Mouse (Mus musculus): Measurements from ENCODE around the gene Dffa.
"Not testable (repeated sequence)": the region's sequence is repeated elsewhere in the genome, so short reads cannot be mapped to it uniquely, and the experiment has no call there.

Gene Dffa

GRCm38 (mm10) chr4:149098571-149098970, 5.4 kb upstream of the Dffa start:
- no peak for DNase-seq (ENCODE audit: low read depth, low spot score)

DNA sequence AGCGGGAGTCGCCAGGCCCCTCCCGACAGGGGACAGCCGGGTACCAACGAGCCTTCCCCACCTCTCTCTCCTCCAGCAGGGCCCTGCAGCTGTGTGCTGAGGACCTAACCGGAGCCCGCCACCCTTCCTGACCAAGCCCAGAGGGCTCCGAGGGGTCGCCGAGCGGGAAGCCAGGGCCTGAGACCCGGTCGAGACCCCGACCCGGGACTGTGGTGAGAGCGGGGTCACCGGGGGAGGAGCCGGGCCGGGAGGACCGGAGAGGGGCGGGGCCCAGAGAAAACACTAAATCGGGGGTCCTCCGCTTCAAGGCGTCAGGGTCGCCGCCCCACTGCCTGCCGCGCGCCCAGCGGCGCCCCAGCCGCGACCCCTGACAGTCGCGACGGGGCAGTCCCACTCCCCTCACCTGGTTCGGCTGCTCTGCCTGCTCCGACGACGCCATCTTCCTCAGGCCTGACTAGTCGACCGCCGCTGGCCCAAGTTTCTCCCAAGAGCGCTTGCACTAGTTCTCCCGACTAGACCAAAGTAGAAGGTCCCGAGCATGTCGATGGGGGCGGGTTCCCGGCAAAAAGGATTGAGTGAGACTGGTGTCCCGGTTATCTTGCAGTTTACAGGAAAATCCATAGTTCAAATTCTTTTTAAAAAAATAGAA, 4.5 kb upstream of the Dffa start, which contains the start of gene Pex14:
Gene Pex14, minus strand, starts transcription at position 508 of the 649 bp plus-strand sequence.
- DNase-seq (ENCODE audit: low read depth, low spot score), result peak; percentile 87

GRCm38 (mm10) chr4:149100449-149100848, 3.5 kb upstream of the Dffa start:
- not testable (repeated sequence) for DNase-seq (ENCODE audit: low read depth, low spot score)

- DNase-seq (ENCODE audit: low read depth, low spot score), result no peak
Measured at GRCm38 (mm10) chr4:149101456-149101855, 2.5 kb upstream of the Dffa start.

DNA sequence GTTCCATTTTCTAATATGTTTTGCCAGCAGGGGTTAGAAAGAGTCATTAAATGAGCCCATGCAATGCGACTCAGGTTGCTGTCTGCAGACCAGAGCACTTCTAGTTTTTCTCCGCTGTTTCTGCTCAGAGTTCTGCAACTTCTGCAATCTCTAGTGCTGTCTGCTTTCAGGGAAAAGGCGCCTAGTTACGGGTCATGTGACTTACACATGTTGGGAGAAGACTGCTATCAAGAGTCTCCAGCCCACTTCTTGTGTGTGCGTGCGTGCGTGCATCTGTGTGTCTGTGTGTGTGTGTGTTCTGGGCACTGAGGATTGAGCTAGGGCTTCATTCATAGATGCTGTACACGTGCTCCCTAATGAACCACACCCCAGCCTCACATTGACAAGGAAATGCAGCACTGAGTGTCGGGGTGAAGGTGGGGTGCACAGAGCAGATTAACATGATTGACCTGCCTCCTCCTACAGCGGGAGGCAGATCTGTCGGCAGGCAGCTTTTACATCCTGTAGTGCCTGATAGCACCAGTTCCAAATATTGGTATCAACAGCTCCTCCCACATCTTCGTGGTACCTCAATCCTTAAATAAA, 16.1 kb downstream of the Dffa start:
- not testable (repeated sequence) for DNase-seq (ENCODE audit: low read depth, low spot score)

- DNase-seq (ENCODE audit: low read depth, low spot score), result no peak
Measured at GRCm38 (mm10) chr4:149123432-149123831, 19.5 kb downstream of the Dffa start.

- no peak for DNase-seq (ENCODE audit: low read depth, low spot score)
Measured at GRCm38 (mm10) chr4:149125341-149126114, 21.6 kb downstream of the Dffa start.

- DNase-seq (ENCODE audit: low read depth, low spot score), result no peak
Measured at GRCm38 (mm10) chr4:149126115-149126509, 22.2 kb downstream of the Dffa start.

DNA sequence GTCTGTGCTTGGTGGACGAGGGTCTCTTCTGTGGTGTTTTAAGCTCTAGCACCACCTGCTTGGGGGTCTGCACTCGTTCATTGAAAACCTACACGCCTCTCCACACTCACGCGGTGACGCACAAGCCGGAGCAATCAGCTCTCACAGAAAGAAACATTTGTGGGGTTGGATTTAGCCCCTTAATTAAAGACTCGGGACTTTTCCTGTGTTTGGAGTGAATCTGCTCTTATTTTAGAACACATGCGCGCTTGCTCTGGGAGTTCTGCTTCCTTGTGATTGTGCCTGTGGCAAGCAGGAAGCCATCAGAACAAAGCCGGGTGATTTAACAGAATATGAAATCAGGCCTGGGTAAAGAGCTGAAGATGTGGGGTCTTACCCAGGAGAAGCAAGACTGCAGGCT, 22.7 kb downstream of the Dffa start, which contains the start of gene Cort:
Gene Cort, minus strand, starts transcription at position 101 of the 400 bp plus-strand sequence.
- DNase-seq (ENCODE audit: low read depth, low spot score), result peak; percentile 39

DNA sequence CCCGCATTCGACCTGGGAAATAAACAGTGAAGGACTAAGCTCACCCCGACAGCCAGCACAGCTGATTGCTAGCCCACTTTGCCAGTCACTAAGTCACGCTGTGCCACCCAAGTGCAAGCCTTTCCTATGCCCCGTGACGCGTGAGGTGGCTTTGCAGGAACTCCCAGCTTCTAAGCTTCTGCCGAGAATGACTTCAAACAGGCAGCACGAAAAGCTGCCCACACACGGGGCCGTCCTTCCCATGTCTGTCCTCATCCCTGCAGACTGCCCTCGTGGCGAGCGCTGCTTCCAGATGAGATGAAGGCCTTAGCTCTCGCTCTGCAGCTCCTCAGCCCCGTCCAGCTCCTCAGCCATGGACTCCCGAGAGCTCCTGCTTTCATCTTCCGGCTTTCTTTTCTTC, 24.5 kb downstream of the Dffa start:
- no peak for DNase-seq (ENCODE audit: low read depth, low spot score)

GRCm38 (mm10) chr4:149131021-149131752, 27.2 kb downstream of the Dffa start:
- DNase-seq (ENCODE audit: low read depth, low spot score), result no peak

DNA sequence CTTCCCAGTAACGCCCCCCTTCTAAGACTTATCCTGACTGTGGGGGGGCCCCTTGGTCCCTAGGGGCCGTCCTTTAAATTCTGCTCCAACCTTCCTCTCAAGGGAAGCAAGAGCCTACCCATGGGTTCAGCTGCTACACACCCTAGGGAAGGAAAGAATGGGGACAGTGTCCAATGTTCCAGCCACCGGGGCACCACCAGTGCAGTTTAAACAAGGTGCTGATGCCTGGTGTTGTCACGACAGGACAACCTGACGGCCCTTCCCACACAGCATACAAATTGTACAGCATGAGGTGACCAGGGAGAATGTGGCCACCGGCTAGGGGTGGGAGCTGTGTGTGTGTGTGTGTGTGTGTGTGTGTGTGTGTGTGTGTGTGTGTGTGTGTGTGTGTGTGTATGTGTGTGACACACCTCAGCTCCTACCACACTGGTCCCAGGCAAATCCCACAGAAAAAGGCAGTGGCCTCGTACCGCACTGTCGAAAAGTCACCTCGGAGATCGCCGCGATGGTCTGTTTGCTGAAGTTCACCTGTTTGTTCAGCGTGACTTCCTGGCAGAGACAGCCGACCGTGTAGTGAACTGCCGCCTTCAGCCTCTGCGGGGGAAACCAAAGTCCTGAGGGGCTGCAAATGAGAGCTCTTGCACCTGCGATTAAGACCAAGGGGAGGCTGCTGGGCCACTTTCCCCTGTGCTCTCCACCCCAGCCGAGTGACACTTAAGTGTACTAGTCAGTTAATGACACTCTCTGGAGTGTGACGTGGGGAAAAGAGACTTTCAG, 28.0 kb downstream of the Dffa start:
- DNase-seq (ENCODE audit: low read depth, low spot score), result no peak

- no peak for DNase-seq (ENCODE audit: low read depth, low spot score)
Measured at GRCm38 (mm10) chr4:149133395-149133794, 29.4 kb downstream of the Dffa start.

GRCm38 (mm10) chr4:149136116-149136850, 32.3 kb downstream of the Dffa start:
- no peak for DNase-seq (ENCODE audit: low read depth, low spot score)

GRCm38 (mm10) chr4:149136982-149137770, 33.2 kb downstream of the Dffa start, which contains the start of gene Cenps:
Gene Cenps (minus strand): TSS chr4:149137629.
- peak; percentile 71 for DNase-seq (ENCODE audit: low read depth, low spot score)

GRCm38 (mm10) chr4:149138515-149138914, 34.6 kb downstream of the Dffa start:
- no peak for DNase-seq (ENCODE audit: low read depth, low spot score)

DNA sequence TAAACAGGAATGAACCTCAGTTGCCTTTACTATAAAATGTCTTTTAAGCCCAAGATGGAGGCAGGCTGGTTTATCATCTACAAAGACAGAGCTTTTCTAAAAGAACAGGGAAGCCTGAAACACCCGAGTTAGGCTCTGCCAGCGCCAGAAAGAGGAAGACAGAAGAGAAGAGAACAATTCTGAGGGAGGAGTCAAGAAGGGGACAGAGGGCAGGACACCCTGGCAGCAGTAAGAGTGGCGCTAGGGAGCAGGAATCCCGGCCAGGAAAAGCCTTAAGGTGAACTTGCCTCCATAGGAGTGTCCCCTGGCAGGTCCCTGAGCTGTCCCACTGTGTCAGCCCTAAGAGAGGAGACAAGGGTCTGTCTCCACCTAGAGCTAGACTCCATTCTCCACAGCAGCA, 39.6 kb downstream of the Dffa start:
- DNase-seq (ENCODE audit: low read depth, low spot score), result no peak

DNA sequence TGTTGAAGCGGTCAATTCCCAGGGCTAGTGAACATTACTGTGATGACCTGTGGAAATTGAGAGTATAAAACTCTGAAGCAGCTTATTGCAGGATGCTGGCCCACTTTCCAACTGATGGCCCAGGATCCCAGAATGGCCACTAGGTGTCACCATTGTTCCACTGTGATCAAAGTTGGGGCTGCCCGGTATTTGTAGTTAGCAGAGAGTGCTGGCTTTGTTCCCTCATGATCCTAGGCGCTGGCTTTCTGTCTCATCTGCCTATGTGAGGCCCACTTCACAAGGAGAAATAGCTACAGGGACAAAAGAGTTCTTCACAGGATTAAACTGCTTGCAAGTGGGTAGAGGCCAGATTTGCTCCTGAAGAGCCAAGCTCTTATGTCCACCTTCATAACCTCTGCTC, 40.5 kb downstream of the Dffa start:
- peak; percentile 53 for DNase-seq (ENCODE audit: low read depth, low spot score)

DNA sequence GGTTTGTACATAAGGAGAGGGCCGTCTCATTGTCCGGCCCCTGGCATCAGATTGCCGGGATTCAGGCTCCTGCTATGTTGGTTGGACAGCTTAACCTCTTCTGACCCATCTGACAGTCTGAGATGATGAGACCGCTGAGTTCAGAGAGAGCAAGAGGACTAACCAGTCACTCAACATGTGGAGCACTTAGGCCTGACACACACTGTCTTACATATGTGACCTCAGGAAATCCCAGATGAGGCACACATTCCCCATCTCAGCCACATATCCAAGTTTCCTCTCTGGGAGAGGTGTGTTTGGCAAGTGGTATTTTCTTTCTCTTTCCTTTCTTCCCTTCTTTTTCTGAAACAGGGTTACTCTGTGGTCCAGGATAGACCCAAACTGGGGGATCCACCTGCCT, 41.2 kb downstream of the Dffa start:
- no peak for DNase-seq (ENCODE audit: low read depth, low spot score)

- DNase-seq (ENCODE audit: low read depth, low spot score), result no peak
Measured at GRCm38 (mm10) chr4:149147528-149147927, 43.6 kb downstream of the Dffa start.

All from telencephalon, adult 2 months (tissue).